Mouse (Mus musculus) CH12.LX (cell line): Measurements from ENCODE around the gene Nat9. TPM values are rescaled to one million over a fixed set of nuclear protein-coding genes. Genes with fewer than 3 reads are reported as not detected.

Experiments used
- DNase-seq: peaks from one replicate; pipeline ENCODE4 v3.0.0-alpha.2; 2013; ENCODE audit errors: extremely low read depth
- H3K27ac ChIP-seq: 2 replicates; pipeline ENCODE4 v1.5.1; 2012; ENCODE audit warnings: low read depth, mild to moderate bottlenecking, control low read depth, moderate library complexity; ENCODE audit not compliant: insufficient read depth
- H3K27me3 ChIP-seq: replicated peaks from 2 replicates; pipeline ENCODE3; 2012; ENCODE audit warnings: inconsistent platforms
- H3K36me3 ChIP-seq, 2 experiments: replicated peaks in 1 of 2; 2 replicates each; pipeline versions ENCODE3 to v1.6.1; 2012; ENCODE audit warnings: inconsistent platforms in 1 of 2, low read length in 1 of 2, mild to moderate bottlenecking in 1 of 2, mixed read lengths in 1 of 2, moderate library complexity in 1 of 2; ENCODE audit not compliant: control insufficient read depth in 1 of 2, insufficient read depth in 1 of 2
- H3K4me1 ChIP-seq, 2 experiments: 2 replicates each; pipeline ENCODE4 v1.6.1; 2012; ENCODE audit warnings: inconsistent platforms in 1 of 2, moderate library complexity in 1 of 2; ENCODE audit not compliant: insufficient read depth in 2 of 2, control insufficient read depth in 1 of 2
- H3K4me2 ChIP-seq: 2 replicates; pipeline ENCODE4 v1.6.1; 2012; ENCODE audit warnings: low read depth, mild to moderate bottlenecking, control low read depth; ENCODE audit not compliant: poor library complexity, insufficient read depth, severe bottlenecking
- H3K4me3 ChIP-seq, 3 experiments: fragments of 150-350 bp in 1 of 3; sonication (generic) in 1 of 3; replicated peaks in 1 of 3; 2 replicates each; pipeline versions ENCODE3 to v1.5.1; 2011 to 2012; ENCODE audit warnings: low read depth in 2 of 3, low read length in 2 of 3, mild to moderate bottlenecking in 2 of 3, moderate library complexity in 2 of 3, control low read depth in 1 of 3, improper control_type of control experiment in 1 of 3, inconsistent platforms in 1 of 3, mixed read lengths in 1 of 3; ENCODE audit not compliant: poor library complexity in 1 of 3
- H3K79me2 ChIP-seq: replicated peaks from 2 replicates; pipeline ENCODE4 v1.6.1; 2012; ENCODE audit warnings: mild to moderate bottlenecking, moderate library complexity; ENCODE audit not compliant: control insufficient read depth, poor library complexity, insufficient read depth, severe bottlenecking; ENCODE audit errors: extremely low read depth
- H3K9ac ChIP-seq: 2 replicates; pipeline ENCODE4 v1.6.1; 2012; ENCODE audit warnings: low read depth, mild to moderate bottlenecking, control low read depth, moderate library complexity; ENCODE audit not compliant: insufficient read depth
- H3K9me3 ChIP-seq: replicated peaks from 2 replicates; pipeline ENCODE3; 2012; ENCODE audit warnings: low read length, inconsistent platforms, mixed read lengths
- CTCF ChIP-seq, 2 experiments: IDR thresholded peaks in 1 of 2; conservative IDR thresholded peaks in 1 of 2; 2 replicates each; pipeline ENCODE4 v1.5.1; 2011 to 2012; ENCODE audit warnings: low read depth in 2 of 2, low read length in 2 of 2, improper control_type of control experiment in 1 of 2, inconsistent platforms in 1 of 2, mild to moderate bottlenecking in 1 of 2, moderate library complexity in 1 of 2
- ETS1 ChIP-seq: conservative IDR thresholded peaks from 2 replicates; pipeline ENCODE4 v1.6.1; 2012; ENCODE audit warnings: low read depth, mild to moderate bottlenecking, inconsistent platforms, low read length, improper control_type of control experiment, moderate library complexity
- GABPA ChIP-seq: IDR thresholded peaks from 2 replicates; pipeline ENCODE4 v1.6.1; 2012; ENCODE audit warnings: low read depth, low read length, improper control_type of control experiment, inconsistent platforms; ENCODE audit not compliant: insufficient replicate concordance
- KAT2A ChIP-seq: IDR thresholded peaks from 2 replicates; pipeline ENCODE4 v1.6.1; 2012; ENCODE audit warnings: low read length, improper control_type of control experiment, inconsistent platforms; ENCODE audit not compliant: insufficient replicate concordance
- MAFK ChIP-seq: IDR thresholded peaks from 2 replicates; pipeline ENCODE4 v1.6.1; 2011; ENCODE audit warnings: low read length, improper control_type of control experiment; ENCODE audit not compliant: insufficient replicate concordance
- MAX ChIP-seq: IDR thresholded peaks from 2 replicates; pipeline ENCODE4 v1.6.1; 2011; ENCODE audit warnings: low read length, improper control_type of control experiment
- MYC ChIP-seq: IDR thresholded peaks from 2 replicates; pipeline ENCODE4 v1.6.1; 2011; ENCODE audit warnings: low read depth, mild to moderate bottlenecking, improper control_type of control experiment, low read length
- NELFE ChIP-seq: IDR thresholded peaks from 2 replicates; pipeline ENCODE4 v1.6.1; 2011; ENCODE audit warnings: low read depth, low read length, improper control_type of control experiment
- SIN3A ChIP-seq: IDR thresholded peaks from 2 replicates; pipeline ENCODE4 v1.6.1; 2012; ENCODE audit warnings: low read length, improper control_type of control experiment, inconsistent platforms
- SMC3 ChIP-seq: IDR thresholded peaks from 2 replicates; pipeline ENCODE4 v1.6.1; 2011; ENCODE audit warnings: low read depth, low read length, improper control_type of control experiment
- TCF12 ChIP-seq: IDR thresholded peaks from 2 replicates; pipeline ENCODE4 v1.6.1; 2014; ENCODE audit warnings: low read depth, mild to moderate bottlenecking, inconsistent platforms, low read length, improper control_type of control experiment
- UBTF ChIP-seq: IDR thresholded peaks from 2 replicates; pipeline ENCODE4 v1.6.1; 2012; ENCODE audit warnings: low read depth, mild to moderate bottlenecking, inconsistent platforms, low read length, improper control_type of control experiment, moderate library complexity
- USF1 ChIP-seq: IDR thresholded peaks from 2 replicates; pipeline ENCODE4 v1.6.1; 2014; ENCODE audit warnings: low read depth, mild to moderate bottlenecking, inconsistent platforms, low read length, improper control_type of control experiment
- USF2 ChIP-seq: conservative IDR thresholded peaks from 2 replicates; pipeline ENCODE4 v1.6.1; 2011; ENCODE audit warnings: low read depth, low read length, improper control_type of control experiment
- ZNF384 ChIP-seq: IDR thresholded peaks from 2 replicates; pipeline ENCODE4 v1.6.1; 2012; ENCODE audit warnings: low read depth, low read length, improper control_type of control experiment, inconsistent platforms
- dilution Hi-C: fragments of 300-500 bp; cut with MboI; formaldehyde crosslinking; loops from 2 replicates; pipeline ENCODE4 v1.14.3; 2020; ENCODE audit warnings: low sequenced_read_pairs; ENCODE audit not compliant: extremely low pct_unique_long_range_greater_than_20kb, extremely low pct_ligation_motif_present
- in situ Hi-C: fragments of 300-500 bp; cut with MboI; formaldehyde crosslinking; loops from 3 replicates; pipeline ENCODE4 v1.14.3; 2019; ENCODE audit warnings: low sequenced_read_pairs, low pct_ligation_motif_present, low pct_unique_long_range_greater_than_20kb, mixed read lengths
- polyA plus RNA-seq: library from polyadenylated mRNA; unstranded; fragments of >175 nt; gene quantifications from 2 replicates; pipeline ENCODE4 v1.2.1, GENCODE M21; 2012; ENCODE audit warnings: low read depth; ENCODE audit not compliant: insufficient read length
- total RNA-seq, 2 experiments: library from RNA; depleted of rRNA; stranded (reverse); fragments of 300-350 nt in 1 of 2; fragments of >200 nt in 1 of 2; gene quantifications; 2 replicates each; pipeline ENCODE4 v1.2.3; 2012 to 2014

The Nat9 gene
- total and polyA plus RNA-seq, 3 experiments, result 24.1 to 74.0 (median 30.6) TPM

DNA sequence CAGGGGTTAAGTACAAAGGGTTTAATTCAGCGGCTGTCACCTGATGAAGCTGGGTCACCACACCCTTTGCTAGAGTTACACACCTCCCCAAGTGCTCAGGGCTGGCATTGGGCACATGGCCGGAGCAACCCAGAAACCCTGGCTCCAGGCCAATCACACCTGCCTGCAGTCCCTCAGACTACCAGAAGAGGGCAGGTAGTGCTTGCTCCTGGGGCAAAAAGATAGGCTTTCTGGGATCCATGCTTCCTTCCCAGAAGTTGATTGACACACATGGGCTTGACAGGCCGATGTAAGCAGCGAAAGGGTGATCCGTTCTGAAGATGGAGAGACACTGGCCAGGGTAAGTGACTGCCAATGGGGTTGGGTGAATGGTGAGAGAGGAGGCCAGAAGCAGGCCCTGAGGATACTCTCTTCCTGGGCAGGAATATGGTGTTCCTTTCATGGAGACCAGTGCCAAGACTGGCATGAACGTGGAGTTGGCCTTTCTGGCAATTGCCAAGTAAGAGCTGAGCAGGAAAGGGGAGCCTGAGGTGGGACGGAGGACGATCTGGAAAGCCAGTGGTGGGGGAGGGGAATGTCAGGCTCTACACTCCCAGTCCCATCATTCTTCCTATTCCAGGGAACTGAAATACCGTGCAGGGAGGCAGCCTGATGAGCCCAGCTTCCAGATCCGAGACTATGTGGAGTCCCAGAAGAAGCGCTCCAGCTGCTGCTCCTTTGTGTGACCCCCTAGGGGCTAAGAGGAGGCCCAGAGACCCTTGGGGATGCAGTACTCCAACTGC, 27.5 kb downstream of the Nat9 start (continued):
- no peak for TF ChIP-seq USF1

DNA sequence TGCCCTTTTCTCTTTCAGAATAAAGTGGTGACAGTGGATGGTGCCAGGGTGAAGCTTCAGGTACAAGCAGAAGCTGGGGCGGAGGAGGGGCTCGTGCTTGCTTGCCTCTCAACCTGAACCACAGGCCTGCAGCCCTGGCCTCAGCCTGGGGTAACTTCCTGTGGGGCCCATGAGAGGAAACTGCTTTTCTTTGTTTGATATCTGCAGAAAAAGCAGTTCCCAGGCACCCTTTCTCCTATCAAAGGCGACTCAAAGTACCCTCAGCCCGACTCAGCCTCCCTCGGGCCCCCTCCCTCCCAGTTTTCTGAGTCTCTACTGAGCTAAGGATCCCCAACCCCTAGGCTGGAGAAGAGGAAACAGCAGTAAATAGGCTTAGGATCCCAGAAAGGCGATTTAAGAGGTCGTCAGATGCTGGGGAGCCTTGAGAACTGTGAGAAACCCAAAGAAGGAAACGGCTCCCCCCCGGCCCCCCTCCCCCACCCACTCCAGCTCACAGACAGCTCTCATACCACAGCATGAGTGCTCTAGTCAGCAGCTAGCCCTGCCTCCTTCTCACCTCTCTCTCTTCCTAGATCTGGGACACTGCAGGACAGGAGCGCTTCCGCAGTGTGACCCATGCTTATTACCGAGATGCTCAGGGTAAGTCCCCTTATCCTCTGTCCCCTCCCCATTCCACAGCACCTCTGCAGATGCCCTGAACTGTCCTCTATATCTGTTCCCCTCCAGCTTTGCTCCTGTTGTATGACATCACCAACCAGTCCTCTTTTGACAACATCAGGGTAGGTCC, 29.5 kb downstream of the Nat9 start:
- peaks cover 13% of the 10 kb centered on the region for H3K27me3 ChIP-seq
- peak; percentile 56 for DNase-seq
- no peak overlapping the region for H3K27ac ChIP-seq
- H3K9me3 ChIP-seq, result peaks cover 8% of the 10 kb centered on the region
- TF ChIP-seq TCF12, result no peak
- TF ChIP-seq MAX, result no peak
- TF ChIP-seq SIN3A, result no peak
- no peak for TF ChIP-seq ETS1
- no peak for TF ChIP-seq GABPA
- TF ChIP-seq ZNF384, result no peak
- TF ChIP-seq CTCF (conservative IDR thresholded peaks at IDR 0.05 in 1 of 2, IDR thresholded peaks at IDR 0.05 in 1 of 2; ENCODE audit: low read depth in 2 of 2, low read length in 2 of 2), result no peak
- TF ChIP-seq KAT2A, result no peak
- no peak for TF ChIP-seq NELFE
- TF ChIP-seq MAFK, result no peak
- TF ChIP-seq USF1, result no peak
- TF ChIP-seq UBTF, result no peak
- no peak for TF ChIP-seq USF2
- no peak for TF ChIP-seq SMC3
- no peak for TF ChIP-seq MYC
- no peak overlapping the region for H3K4me3 ChIP-seq
- dilution Hi-C loops (no loop called here), in situ Hi-C loops (loop anchor here (5.0 kb wide), 1 partner anchor 76 kb away; no protein-coding TSS in a partner anchor)
- peaks cover 26 to 66% of the 10 kb centered on the region in 2 experiments for H3K4me1 ChIP-seq
- H3K79me2 ChIP-seq, result no peaks in the 10 kb centered on the region
- H3K9ac ChIP-seq, result peak overlapping the region; percentile 21; the same call in 1 of the 2 replicates
- no peaks in the 10 kb centered on the region for H3K36me3 ChIP-seq
- H3K4me2 ChIP-seq, result no peak overlapping the region; the same call in 1 of the 2 replicates
